Mouse (Mus musculus) liver, adult 2 months (tissue): Measurements from ENCODE around the gene Ebf1. TPM values are rescaled to one million over a fixed set of nuclear protein-coding genes. Genes with fewer than 3 reads are reported as not detected.

Source experiments
- DNase-seq: peaks from one replicate; pipeline ENCODE4 v3.0.0-alpha.2; 2011; ENCODE audit warnings: low read depth, low spot score; ENCODE audit errors: extremely low read depth
- H3K27ac ChIP-seq: fragments of 200-500 bp; replicated peaks from 2 replicates; pipeline ENCODE4 v1.5.1; 2012; ENCODE audit warnings: low read depth, mild to moderate bottlenecking, control low read depth, inconsistent platforms, low read length; ENCODE audit not compliant: insufficient read depth
- H3K27me3 ChIP-seq: fragments of 200-500 bp; 2 replicates; pipeline ENCODE4 v1.6.1; 2012; ENCODE audit warnings: mild to moderate bottlenecking, moderate library complexity, low read length, inconsistent platforms; ENCODE audit not compliant: control insufficient read depth, insufficient read depth
- H3K36me3 ChIP-seq: fragments of 200-500 bp; 2 replicates; pipeline ENCODE4 v1.6.1; 2012; ENCODE audit warnings: low read length, inconsistent platforms; ENCODE audit not compliant: control insufficient read depth, insufficient read depth
- H3K4me1 ChIP-seq: fragments of 200-500 bp; 2 replicates; pipeline ENCODE4 v1.6.1; 2011; ENCODE audit warnings: low read length; ENCODE audit not compliant: control insufficient read depth, insufficient read depth
- H3K4me3 ChIP-seq: fragments of 200-500 bp; 2 replicates; pipeline ENCODE4 v1.5.1; 2011; ENCODE audit warnings: low read depth, mild to moderate bottlenecking, control low read depth, low read length, moderate library complexity; ENCODE audit not compliant: insufficient read depth
- H3K79me2 ChIP-seq: fragments of 200-500 bp; 2 replicates; pipeline ENCODE4 v1.6.1; 2012; ENCODE audit warnings: inconsistent platforms, mild to moderate bottlenecking, low read length, moderate library complexity; ENCODE audit not compliant: control insufficient read depth, insufficient read depth
- H3K9ac ChIP-seq: fragments of 200-500 bp; 2 replicates; pipeline ENCODE4 v1.6.1; 2012; ENCODE audit warnings: low read depth, mild to moderate bottlenecking, control low read depth, inconsistent platforms, low read length
- CTCF ChIP-seq: fragments of 200-500 bp; IDR thresholded peaks from 2 replicates; pipeline ENCODE4 v1.5.1; 2011; ENCODE audit warnings: low read depth, low read length, control low read depth
- POLR2A ChIP-seq: fragments of 200-500 bp; IDR thresholded peaks from 2 replicates; pipeline ENCODE4 v1.6.1; 2011; ENCODE audit warnings: low read length, control low read depth; ENCODE audit not compliant: insufficient read depth; ENCODE audit errors: extremely low read depth
- WGBS: fragments of 180-500 bp; shearing (Covaris S2); methylation state at CpG from one replicate; pipeline ENCODE4 v1.1.7; 2018; 5-methylcytosine and 5-hydroxymethylcytosine counted together
- polyA plus RNA-seq: library from polyadenylated mRNA; depleted of rRNA; stranded (reverse); fragments of >200 nt; gene quantifications from 2 replicates; pipeline ENCODE4 v1.2.3, GENCODE M21; 2012
- total RNA-seq: library from RNA; depleted of rRNA; stranded (reverse); fragments of >200 nt; gene quantifications from 2 replicates; pipeline ENCODE4 v1.2.3, GENCODE M21; 2014

Ebf1 gene
- total and polyA plus RNA-seq, 2 experiments = 0.23 to 0.37 TPM

GRCm38 (mm10) chr11:44577911-44578310 is 39.2 kb upstream of the Ebf1 start:
- Histone ChIP-seq H3K79me2 (no peaks in the 10 kb centered on the region), H3K27ac (no peak overlapping the region), H3K36me3 (no peaks in the 10 kb centered on the region), H3K4me1 (peaks cover 2% of the 10 kb centered on the region; the same call in 1 of the 2 replicates), H3K4me3 (no peak overlapping the region), H3K27me3 (no peaks in the 10 kb centered on the region), H3K9ac (no peak overlapping the region)
- TF ChIP-seq CTCF = no peak
- TF ChIP-seq POLR2A = no peak
- 76% methylated on average over 9 of the region's 9 CpGs for WGBS
- no peak for DNase-seq

- no peaks in the 10 kb centered on the region for H3K36me3 ChIP-seq
- no peaks in the 10 kb centered on the region for H3K27me3 ChIP-seq
- no peak overlapping the region for H3K27ac ChIP-seq
- WGBS = 25% methylated on average over 11 of the region's 11 CpGs
- no peaks in the 10 kb centered on the region for H3K79me2 ChIP-seq
- H3K4me1 ChIP-seq = no peaks in the 10 kb centered on the region
- no peak overlapping the region for H3K9ac ChIP-seq
- no peak overlapping the region for H3K4me3 ChIP-seq
- DNase-seq = peak; percentile 57
- TF ChIP-seq CTCF (peak; percentile 77), POLR2A (no peak)
These were observed 35.8 kb upstream of the Ebf1 start for GRCm38 (mm10) chr11:44581277-44581683.

GRCm38 (mm10) chr11:44586047-44586696 is 30.9 kb upstream of the Ebf1 start:
- Histone ChIP-seq H3K79me2 (no peaks in the 10 kb centered on the region), H3K27me3 (no peaks in the 10 kb centered on the region; the same call in 1 of the 2 replicates), H3K4me1 (no peaks in the 10 kb centered on the region), H3K36me3 (no peaks in the 10 kb centered on the region), H3K9ac (no peak overlapping the region), H3K27ac (no peak overlapping the region), H3K4me3 (no peak overlapping the region)
- TF ChIP-seq POLR2A = no peak
- peak; percentile 66 for TF ChIP-seq CTCF
- WGBS = 8% methylated on average over 3 of the region's 3 CpGs
- DNase-seq = peak; percentile 61

GRCm38 (mm10) chr11:44593016-44593415 is 24.1 kb upstream of the Ebf1 start:
- no peaks in the 10 kb centered on the region; the same call in 1 of the 2 replicates for H3K27me3 ChIP-seq
- WGBS = 88% methylated on average over 6 of the region's 6 CpGs
- no peaks in the 10 kb centered on the region for H3K36me3 ChIP-seq
- no peak for DNase-seq
- TF ChIP-seq CTCF = no peak
- TF ChIP-seq POLR2A = no peak
- H3K4me1 ChIP-seq = no peaks in the 10 kb centered on the region
- H3K27ac ChIP-seq = no peak overlapping the region
- no peak overlapping the region for H3K4me3 ChIP-seq
- no peak overlapping the region for H3K9ac ChIP-seq
- no peaks in the 10 kb centered on the region for H3K79me2 ChIP-seq

- TF ChIP-seq CTCF = no peak
- no peak for TF ChIP-seq POLR2A
- H3K9ac ChIP-seq = no peak overlapping the region
- H3K27me3 ChIP-seq = no peaks in the 10 kb centered on the region
- no peak for DNase-seq
- H3K4me3 ChIP-seq = no peak overlapping the region
- 74% methylated on average over 3 of the region's 3 CpGs for WGBS
- H3K27ac ChIP-seq = no peak overlapping the region
- H3K79me2 ChIP-seq = no peaks in the 10 kb centered on the region
- no peaks in the 10 kb centered on the region for H3K36me3 ChIP-seq
- H3K4me1 ChIP-seq = no peaks in the 10 kb centered on the region
These were observed 22.3 kb upstream of the Ebf1 start for GRCm38 (mm10) chr11:44594768-44595167.

- 74% methylated on average over 8 of the region's 8 CpGs for WGBS
- no peak for DNase-seq
- Histone ChIP-seq H3K4me1 (no peaks in the 10 kb centered on the region; the same call in 1 of the 2 replicates), H3K27ac (no peak overlapping the region), H3K9ac (no peak overlapping the region), H3K27me3 (peaks cover 5% of the 10 kb centered on the region), H3K36me3 (no peaks in the 10 kb centered on the region), H3K79me2 (no peaks in the 10 kb centered on the region), H3K4me3 (no peak overlapping the region)
- TF ChIP-seq CTCF (no peak), POLR2A (no peak)
These were observed 10.2 kb upstream of the Ebf1 start for GRCm38 (mm10) chr11:44606881-44607280.
